Mouse (Mus musculus) kidney, adult 2 months (tissue): ENCODE measurements around the gene Ppp1r1a.

Experiments
- CTCF ChIP-seq: fragments of 200-500 bp; conservative IDR thresholded peaks from 2 replicates; pipeline ENCODE4 v1.5.1; 2011; ENCODE audit warnings: low read depth, mild to moderate bottlenecking, control low read depth, low read length, moderate library complexity, mixed read lengths; ENCODE audit not compliant: insufficient read depth, insufficient read length
- POLR2A ChIP-seq: fragments of 200-500 bp; IDR thresholded peaks from one replicate; pipeline ENCODE4 v1.6.1; 2011; ENCODE audit warnings: low read depth, low read length, control low read depth

DNA sequence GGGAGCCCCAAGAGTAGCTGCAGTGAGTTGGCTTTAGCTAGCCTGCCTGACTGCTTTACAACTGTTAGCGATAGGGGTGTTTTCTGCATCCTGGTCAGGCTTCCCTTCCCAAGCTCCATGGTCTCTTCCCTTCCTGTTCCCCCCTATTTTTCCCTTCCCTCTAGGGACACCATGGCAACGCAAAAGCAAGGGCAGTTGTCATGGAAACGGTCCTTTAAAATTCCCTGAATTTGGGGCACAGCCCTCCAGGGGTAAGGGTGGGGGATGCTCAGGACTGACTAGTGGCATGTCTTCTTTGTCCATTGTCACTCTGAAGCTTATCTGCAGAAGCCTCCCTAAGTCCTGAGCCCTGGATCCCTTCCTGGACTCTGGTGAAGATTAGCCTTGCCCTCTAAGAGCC, 14.6 kb downstream of the Ppp1r1a start:
- TF ChIP-seq CTCF (no peak), POLR2A (no peak)
